Mouse (Mus musculus) Muller cell, postnatal 12 days (primary cell): ENCODE data around the gene Gpr82.

Source experiments
- DNase-seq: peaks from one replicate; pipeline ENCODE4 v3.0.0-alpha.2; 2015; ENCODE audit errors: inconsistent ontology term

The Gpr82 gene

GRCm38 (mm10) chrX:13661063-13661462, at the start of gene Gpr82:
Gene Gpr82, plus strand, starts transcription at chrX:13661363.
- DNase-seq, result no peak

GRCm38 (mm10) chrX:13612115-13612514, 49.0 kb upstream of the Gpr82 start:
- no peak for DNase-seq

- DNase-seq, result no peak
Measured at GRCm38 (mm10) chrX:13616726-13617125, 44.4 kb upstream of the Gpr82 start.

GRCm38 (mm10) chrX:13617294-13617693, 43.9 kb upstream of the Gpr82 start:
- DNase-seq, result no peak

- no peak for DNase-seq
Measured at GRCm38 (mm10) chrX:13618476-13618875, 42.7 kb upstream of the Gpr82 start.

GRCm38 (mm10) chrX:13621473-13621872, 39.7 kb upstream of the Gpr82 start:
- no peak for DNase-seq

GRCm38 (mm10) chrX:13622654-13623053, 38.5 kb upstream of the Gpr82 start:
- no peak for DNase-seq

GRCm38 (mm10) chrX:13631599-13632283, 29.4 kb upstream of the Gpr82 start, which contains the start of gene Gpr34:
Gene Gpr34, plus strand, starts transcription at chrX:13632089.
- DNase-seq, result no peak

- no peak for DNase-seq
Measured at GRCm38 (mm10) chrX:13636398-13636797, 24.8 kb upstream of the Gpr82 start.

- DNase-seq, result no peak
Measured at GRCm38 (mm10) chrX:13638894-13639293, 22.3 kb upstream of the Gpr82 start.

GRCm38 (mm10) chrX:13651889-13652288, 9.3 kb upstream of the Gpr82 start:
- DNase-seq, result no peak

GRCm38 (mm10) chrX:13652291-13652690, 8.9 kb upstream of the Gpr82 start:
- no peak for DNase-seq

- DNase-seq, result no peak
Measured at GRCm38 (mm10) chrX:13655005-13655421, 6.2 kb upstream of the Gpr82 start.

- DNase-seq, result no peak
Measured at GRCm38 (mm10) chrX:13655906-13656305, 5.3 kb upstream of the Gpr82 start.

- DNase-seq, result peak; percentile 39
Measured at GRCm38 (mm10) chrX:13656721-13657120, 4.4 kb upstream of the Gpr82 start.

- DNase-seq, result no peak
Measured at GRCm38 (mm10) chrX:13658616-13659140, 2.5 kb upstream of the Gpr82 start.

GRCm38 (mm10) chrX:13659201-13659890, 1.8 kb upstream of the Gpr82 start:
- DNase-seq, result peak; percentile 48

GRCm38 (mm10) chrX:13668867-13669266, 7.7 kb downstream of the Gpr82 start:
- DNase-seq, result no peak

- DNase-seq, result no peak
Measured at GRCm38 (mm10) chrX:13670342-13670741, 9.2 kb downstream of the Gpr82 start.

GRCm38 (mm10) chrX:13673001-13673400, 11.8 kb downstream of the Gpr82 start:
- DNase-seq, result no peak

- no peak for DNase-seq
Measured at GRCm38 (mm10) chrX:13681748-13682147, 20.6 kb downstream of the Gpr82 start.

GRCm38 (mm10) chrX:13686589-13686988, 25.4 kb downstream of the Gpr82 start:
- DNase-seq, result no peak

- DNase-seq, result no peak
Measured at GRCm38 (mm10) chrX:13688356-13688755, 27.2 kb downstream of the Gpr82 start.
